26 mouse cellular contexts compared by ENCODE assay signal in the genomic region with DNA sequence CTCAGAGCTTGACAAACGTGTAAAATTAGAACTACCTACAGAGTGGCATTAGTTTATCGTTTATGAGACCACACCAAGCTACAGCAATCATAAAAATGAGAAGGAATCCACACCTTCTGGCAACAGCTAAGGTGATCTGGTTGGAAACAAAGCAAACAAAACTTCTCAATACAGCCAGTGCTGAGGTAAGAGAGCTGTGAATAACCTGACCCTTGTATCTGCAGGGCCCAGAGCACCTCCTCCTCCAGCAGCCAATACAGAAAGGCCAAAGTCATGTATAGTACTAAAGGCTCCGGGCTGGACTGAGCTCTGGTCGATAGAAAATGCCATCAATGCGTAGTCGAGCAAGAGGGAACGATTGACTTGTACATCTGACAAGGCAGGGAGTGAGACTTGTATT. TPM values are rescaled to one million over a fixed set of nuclear protein-coding genes. Genes with fewer than 3 reads are reported as not detected.
DNase-seq lines count a peak whose midpoint lies in the region; ATAC-seq and TF ChIP-seq lines count a peak whose summit lies in the region.
"Had no signal": no experiment of that assay in that cellular context is flagged by ENCODE, and none has a peak within 500 bp of the region (broad histone marks: within the 10 kb centered on the region; RNA-seq: fewer than 3 reads in every experiment).

No protein-coding gene starts in this region.

- H3K9me3 ChIP-seq in limb, embryonic 15.5 days = no peaks in the 10 kb centered on the region; the same call in 1 of the 2 replicates
- H3K9me3 ChIP-seq in limb, embryonic 10.5 days (replicated peaks) = no peaks in the 10 kb centered on the region
- no peaks in the 10 kb centered on the region for H3K9me3 ChIP-seq in intestine, embryonic 14.5 days (ENCODE audit: control insufficient read depth, low read length)
- H3K9me3 ChIP-seq in liver, postnatal 0 days (ENCODE audit: low read length) = peaks cover 4% of the 10 kb centered on the region; the same call in 1 of the 2 replicates
- H3K9me3 ChIP-seq in stomach, postnatal 0 days (ENCODE audit: control insufficient read depth, low read length) = no peaks in the 10 kb centered on the region
- H3K9me3 ChIP-seq: lung, embryonic 15.5 days; midbrain, embryonic 15.5 days; neural tube, embryonic 15.5 days had no signal

- DNase-seq in limb, embryonic 10.5 days (ENCODE audit: low spot score) = no peak
- no peak for DNase-seq in intestine, embryonic 14.5 days (ENCODE audit: low spot score)
- DNase-seq in liver, postnatal 0 days = peak; percentile 30
- DNase-seq in stomach, postnatal 0 days (ENCODE audit: low spot score) = peak; percentile 62
- no peak for DNase-seq in thymus, postnatal 36 days
- no peak for DNase-seq in heart, adult 2 months
- DNase-seq: cerebellum, adult 11-12 months; cerebellum, adult 9-11 months; embryo, embryonic 11 days; heart, postnatal 14 days; layer of hippocampus, postnatal 36 days; left cerebral cortex, postnatal 4 days; retina, postnatal 1 day; right cerebral cortex, postnatal 25 days; spleen, adult 18-20 months had no signal

- no peaks in the 10 kb centered on the region for H3K27me3 ChIP-seq in limb, embryonic 15.5 days
- H3K27me3 ChIP-seq in limb, embryonic 10.5 days (ENCODE audit: low read depth, poor library complexity, severe bottlenecking) = no peaks in the 10 kb centered on the region
- no peaks in the 10 kb centered on the region for H3K27me3 ChIP-seq in intestine, embryonic 14.5 days (replicated peaks; ENCODE audit: control insufficient read depth, insufficient read depth, low read length)
- no peaks in the 10 kb centered on the region for H3K27me3 ChIP-seq in liver, postnatal 0 days (ENCODE audit: insufficient read depth, low read length)
- no peaks in the 10 kb centered on the region for H3K27me3 ChIP-seq in stomach, postnatal 0 days (ENCODE audit: control insufficient read depth, insufficient read depth, low read length)
- H3K27me3 ChIP-seq in heart, adult 2 months (ENCODE audit: control insufficient read depth, insufficient read depth, low read length) = no peaks in the 10 kb centered on the region
- H3K27me3 ChIP-seq: lung, embryonic 15.5 days; midbrain, embryonic 15.5 days; neural tube, embryonic 15.5 days had no signal

- no peak overlapping the region for H3K9ac ChIP-seq in limb, embryonic 15.5 days
- no peak overlapping the region for H3K9ac ChIP-seq in intestine, embryonic 14.5 days (ENCODE audit: low read length)
- H3K9ac ChIP-seq in liver, postnatal 0 days (replicated peaks) = no peak overlapping the region
- no peak overlapping the region for H3K9ac ChIP-seq in stomach, postnatal 0 days (ENCODE audit: low read length)
- no peak overlapping the region for H3K9ac ChIP-seq in heart, adult 2 months (ENCODE audit: low read depth, low read length)
- H3K9ac ChIP-seq: liver, embryonic 14.5 days; lung, embryonic 15.5 days; midbrain, embryonic 15.5 days; neural tube, embryonic 15.5 days had no signal

- no peak overlapping the region for H3K4me2 ChIP-seq in limb, embryonic 15.5 days
- no peak overlapping the region for H3K4me2 ChIP-seq in intestine, embryonic 14.5 days (ENCODE audit: low read length)
- H3K4me2 ChIP-seq in liver, postnatal 0 days (ENCODE audit: low read depth, low read length) = no peak overlapping the region
- H3K4me2 ChIP-seq in stomach, postnatal 0 days (replicated peaks; ENCODE audit: low read depth) = no peak overlapping the region
- H3K4me2 ChIP-seq: lung, embryonic 15.5 days; midbrain, embryonic 15.5 days; neural tube, embryonic 15.5 days had no signal

- peak; percentile 72; the same call in 1 of the 2 replicates for TF ChIP-seq EP300 in liver, postnatal 0 days (IDR thresholded peaks at IDR 0.05; ENCODE audit: low read depth)
- TF ChIP-seq EP300 in stomach, postnatal 0 days (optimal IDR thresholded peaks at IDR 0.05) = no peak
- TF ChIP-seq EP300 in heart, adult 2 months (IDR thresholded peaks at IDR 0.05; ENCODE audit: insufficient read depth, low read depth, low read length) = no peak

- H3K27ac ChIP-seq in limb, embryonic 15.5 days = peak overlapping the region; percentile 69; the same call in 1 of the 2 replicates
- no peak overlapping the region for H3K27ac ChIP-seq in limb, embryonic 10.5 days
- no peak overlapping the region for H3K27ac ChIP-seq in intestine, embryonic 14.5 days (ENCODE audit: low read depth)
- peak overlapping the region; percentile 81 for H3K27ac ChIP-seq in liver, postnatal 0 days (ENCODE audit: low read depth)
- H3K27ac ChIP-seq in stomach, postnatal 0 days (replicated peaks) = peak overlapping the region; percentile 78
- no peak overlapping the region for H3K27ac ChIP-seq in heart, adult 2 months
- H3K27ac ChIP-seq: hindbrain, embryonic 10.5 days; hindbrain, postnatal 0 days; liver, embryonic 14.5 days; lung, embryonic 15.5 days; midbrain, embryonic 10.5 days; midbrain, embryonic 15.5 days; neural tube, embryonic 15.5 days had no signal

- WGBS in limb, embryonic 15.5 days = 78% methylated on average over 7 of the region's 7 CpGs
- 94% methylated on average over 7 of the region's 7 CpGs for WGBS in limb, embryonic 10.5 days
- 80% methylated on average over 7 of the region's 7 CpGs for WGBS in intestine, embryonic 14.5 days
- 75% methylated on average over 7 of the region's 7 CpGs for WGBS in liver, postnatal 0 days (ENCODE audit: insufficient replicate concordance)
- WGBS in stomach, postnatal 0 days = 52% methylated on average over 7 of the region's 7 CpGs
- WGBS in heart, adult 2 months = 78% methylated on average over 7 of the region's 7 CpGs

- peaks cover 36% of the 10 kb centered on the region for H3K4me1 ChIP-seq in limb, embryonic 15.5 days
- peaks cover 4% of the 10 kb centered on the region; the same call in 1 of the 2 replicates for H3K4me1 ChIP-seq in limb, embryonic 10.5 days
- H3K4me1 ChIP-seq in intestine, embryonic 14.5 days (replicated peaks; ENCODE audit: control insufficient read depth, insufficient read depth, low read length) = no peaks in the 10 kb centered on the region
- peaks cover 34% of the 10 kb centered on the region for H3K4me1 ChIP-seq in liver, postnatal 0 days (ENCODE audit: insufficient read depth)
- 0 out of 2 replicates have a peak, but pooled peaks cover 2% of the 10 kb centered on the region for H3K4me1 ChIP-seq in stomach, postnatal 0 days (replicated peaks; ENCODE audit: control insufficient read depth, insufficient read depth)
- peaks cover 9% of the 10 kb centered on the region for H3K4me1 ChIP-seq in heart, adult 2 months (ENCODE audit: control insufficient read depth, insufficient read depth, low read length)
- H3K4me1 ChIP-seq: hindbrain, embryonic 10.5 days; midbrain, embryonic 15.5 days had no signal

- no peak overlapping the region for H3K4me3 ChIP-seq in limb, embryonic 15.5 days
- H3K4me3 ChIP-seq in limb, embryonic 10.5 days = no peak overlapping the region
- no peak overlapping the region for H3K4me3 ChIP-seq in intestine, embryonic 14.5 days (ENCODE audit: low read depth, low read length)
- no peak overlapping the region for H3K4me3 ChIP-seq in liver, postnatal 0 days (ENCODE audit: low read depth, low read length)
- H3K4me3 ChIP-seq in stomach, postnatal 0 days (ENCODE audit: low read depth, low read length) = no peak overlapping the region
- no peak overlapping the region for H3K4me3 ChIP-seq in heart, adult 2 months
- H3K4me3 ChIP-seq: erythroblast, embryonic 14.5 days; hindbrain, embryonic 10.5 days; lung, embryonic 15.5 days; midbrain, embryonic 10.5 days; midbrain, embryonic 15.5 days; neural tube, embryonic 15.5 days had no signal

- no peaks in the 10 kb centered on the region for H3K36me3 ChIP-seq in limb, embryonic 15.5 days
- no peaks in the 10 kb centered on the region for H3K36me3 ChIP-seq in limb, embryonic 10.5 days
- H3K36me3 ChIP-seq in intestine, embryonic 14.5 days (ENCODE audit: control insufficient read depth, insufficient read depth, low read length) = no peaks in the 10 kb centered on the region
- no peaks in the 10 kb centered on the region for H3K36me3 ChIP-seq in liver, postnatal 0 days (replicated peaks; ENCODE audit: insufficient read depth, low read length)
- H3K36me3 ChIP-seq in stomach, postnatal 0 days (ENCODE audit: control insufficient read depth, insufficient read depth, low read length) = no peaks in the 10 kb centered on the region
- H3K36me3 ChIP-seq in heart, adult 2 months (ENCODE audit: control insufficient read depth, insufficient read depth, low read length) = peaks cover 2% of the 10 kb centered on the region
- H3K36me3 ChIP-seq: G1E; hindbrain, embryonic 10.5 days; lung, embryonic 15.5 days; midbrain, embryonic 10.5 days; midbrain, embryonic 15.5 days; neural tube, embryonic 15.5 days had no signal

- ATAC-seq in limb, embryonic 15.5 days (ENCODE audit: insufficient number of reproducible peaks, low FRiP score, low TSS enrichment, low read depth) = no peak
- ATAC-seq in intestine, embryonic 14.5 days (replicated peaks; ENCODE audit: low FRiP score, low TSS enrichment, low read depth) = peak; percentile 63
- ATAC-seq in liver, postnatal 0 days = peak; percentile 90
- ATAC-seq in stomach, postnatal 0 days (ENCODE audit: low FRiP score, low TSS enrichment) = peak; percentile 93
- ATAC-seq: forebrain, embryonic 16.5 days; hindbrain, postnatal 0 days; midbrain, embryonic 15.5 days had no signal

- TF ChIP-seq CTCF in liver, postnatal 0 days (IDR thresholded peaks at IDR 0.05; ENCODE audit: low read depth) = no peak
- TF ChIP-seq CTCF in stomach, postnatal 0 days (IDR thresholded peaks at IDR 0.05; ENCODE audit: low read depth) = no peak
- no peak for TF ChIP-seq CTCF in heart, adult 2 months (IDR thresholded peaks at IDR 0.05)

- intact Hi-C loops in heart, adult 2 months (cut with DNase I) = no loop called here

- TF ChIP-seq POLR2A in heart, adult 2 months (IDR thresholded peaks at IDR 0.05; ENCODE audit: insufficient read depth, low read depth, low read length) = no peak

- no peaks in the 10 kb centered on the region for H3K79me2 ChIP-seq in heart, adult 2 months (replicated peaks; ENCODE audit: control insufficient read depth, insufficient read depth, low read length)

RNA-seq across cellular contexts. Expression of gene Noct, which starts 23.4 kb away (rescaled TPM):
- 7.6 and 8.7 TPM in 2 replicates for polyA plus RNA-seq in limb, embryonic 15.5 days (2015; fragmentation: Nextera tagmentation; extraction: Ambion mirVana)
- 11.0 and 11.9 TPM in 2 replicates for polyA plus RNA-seq in limb, embryonic 10.5 days (2016; fragmentation: Nextera tagmentation; extraction: Ambion mirVana)
- 7.0 and 7.7 TPM in 2 replicates for polyA plus RNA-seq in intestine, embryonic 14.5 days (2014; fragmentation: Nextera tagmentation; extraction: Ambion mirVana)
- 8.5 and 11.4 TPM in 2 replicates for polyA plus RNA-seq in liver, postnatal 0 days (2015; fragmentation: Nextera tagmentation; extraction: Ambion mirVana)
- 7.5 and 9.2 TPM in 2 replicates for polyA plus RNA-seq in stomach, postnatal 0 days (2015; fragmentation: Nextera tagmentation; extraction: Ambion mirVana)
- total RNA-seq in heart, adult 2 months (2021) = 10 to 100 TPM; 39.4 to 45.1 TPM
- 23.2 and 28.9 TPM in 2 replicates for polyA plus RNA-seq in heart, adult 2 months (2012; rRNA removed)

Comparison
In these comparisons a context has a peak if more than half of its experiments do, and no peak if none do; other contexts are left out.
1. H3K27ac ChIP-seq: peak in limb, embryonic 15.5 days (single experiment), liver, postnatal 0 days (single experiment) and stomach, postnatal 0 days (single experiment); none in limb, embryonic 10.5 days (single experiment), intestine, embryonic 14.5 days (single experiment) and heart, adult 2 months (single experiment).
2. DNase-seq: peak in liver, postnatal 0 days (single experiment) and stomach, postnatal 0 days (single experiment); none in limb, embryonic 10.5 days (single experiment), intestine, embryonic 14.5 days (single experiment), thymus, postnatal 36 days (0 of 2) and heart, adult 2 months (0 of 2).